Mouse (Mus musculus) heart, adult 2 months (tissue): ENCODE data around the gene Myl9. TPM values are rescaled to one million over a fixed set of nuclear protein-coding genes. Genes with fewer than 3 reads are reported as not detected.
A peak's percentile ranks its signal among the peaks of the same experiment; 100 is the strongest.

Source experiments
- DNase-seq, 2 experiments: peaks; one replicate each; pipeline ENCODE4 v3.0.0; 2021
- H3K27ac ChIP-seq: fragments of 200-600 bp; 2 replicates; pipeline ENCODE4 v1.8.1; 2022
- H3K27me3 ChIP-seq: fragments of 200-500 bp; 2 replicates; pipeline ENCODE4 v1.6.1; 2012; ENCODE audit warnings: mild to moderate bottlenecking, low read length, inconsistent platforms, mixed read lengths; ENCODE audit not compliant: control insufficient read depth, insufficient read depth
- H3K36me3 ChIP-seq: fragments of 200-500 bp; 2 replicates; pipeline ENCODE4 v1.6.1; 2012; ENCODE audit warnings: low read length, inconsistent platforms; ENCODE audit not compliant: control insufficient read depth, insufficient read depth
- H3K4me1 ChIP-seq: fragments of 200-500 bp; 2 replicates; pipeline ENCODE4 v1.6.1; 2011; ENCODE audit warnings: low read length; ENCODE audit not compliant: control insufficient read depth, insufficient read depth
- H3K4me3 ChIP-seq: fragments of 200-600 bp; 2 replicates; pipeline ENCODE4 v1.8.1; 2022
- H3K79me2 ChIP-seq: fragments of 200-500 bp; replicated peaks from 2 replicates; pipeline ENCODE4 v1.6.1; 2012; ENCODE audit warnings: mild to moderate bottlenecking, inconsistent platforms, low read length, moderate library complexity, mixed read lengths; ENCODE audit not compliant: control insufficient read depth, insufficient read depth
- H3K9ac ChIP-seq: fragments of 200-500 bp; 2 replicates; pipeline ENCODE4 v1.6.1; 2012; ENCODE audit warnings: low read depth, mild to moderate bottlenecking, control low read depth, inconsistent platforms, low read length, mixed read lengths
- CTCF ChIP-seq: fragments of 200-600 bp; IDR thresholded peaks from 2 replicates; pipeline ENCODE4 v1.8.1; 2022; ENCODE audit warnings: antibody characterized with exemption, mild to moderate bottlenecking, moderate library complexity
- EP300 ChIP-seq: fragments of 200-500 bp; IDR thresholded peaks from 2 replicates; pipeline ENCODE4 v1.6.1; 2011; ENCODE audit warnings: low read depth, low read length, control low read depth; ENCODE audit not compliant: insufficient read depth
- POLR2A ChIP-seq: fragments of 200-500 bp; IDR thresholded peaks from 2 replicates; pipeline ENCODE4 v1.6.1; 2011; ENCODE audit warnings: mild to moderate bottlenecking, low read depth, low read length, control low read depth; ENCODE audit not compliant: insufficient read depth
- WGBS: fragments of 180-500 bp; shearing (Covaris S2); methylation state at CpG from one replicate; pipeline ENCODE4 v1.1.7; 2018; 5-methylcytosine and 5-hydroxymethylcytosine counted together
- intact Hi-C: fragments of 180-260 bp; cut with DNase I; formaldehyde crosslinking; loops from one replicate; pipeline ENCODE4 v1.15.1; 2025
- polyA plus RNA-seq: library from polyadenylated mRNA; depleted of rRNA; stranded (reverse); fragments of >200 nt; gene quantifications from 2 replicates; pipeline ENCODE4 v1.2.3, GENCODE M21; 2012
- total RNA-seq, 2 experiments: library from RNA; stranded (reverse); gene quantifications; 2 replicates each; pipeline ENCODE4 v1.2.3; 2021

Myl9 gene
- total and polyA plus RNA-seq, 3 experiments, result 86.6 to 204 (median 107) TPM

GRCm38 (mm10) chr2:156775455-156776435 is 525 bp downstream of the Myl9 start:
- Histone ChIP-seq H3K36me3 (no peaks in the 10 kb centered on the region), H3K79me2 (no peaks in the 10 kb centered on the region), H3K27me3 (no peaks in the 10 kb centered on the region; the same call in 1 of the 2 replicates), H3K4me3 (peak overlapping the region; percentile 41), H3K27ac (peak overlapping the region; percentile 77), H3K9ac (peak overlapping the region; percentile 64), H3K4me1 (peaks cover 5% of the 10 kb centered on the region)
- 32% methylated on average over 17 of the region's 17 CpGs for WGBS
- intact Hi-C loops, result no loop called here
- no peak for DNase-seq
- TF ChIP-seq EP300 (no peak), POLR2A (no peak; the same call in 1 of the 2 replicates), CTCF (no peak)

GRCm38 (mm10) chr2:156776907-156777306 is 1.7 kb downstream of the Myl9 start:
- intact Hi-C loops, result no loop called here
- Histone ChIP-seq H3K36me3 (no peaks in the 10 kb centered on the region), H3K9ac (no peak overlapping the region), H3K27me3 (no peaks in the 10 kb centered on the region; the same call in 1 of the 2 replicates), H3K4me1 (peaks cover 5% of the 10 kb centered on the region), H3K79me2 (no peaks in the 10 kb centered on the region), H3K4me3 (no peak overlapping the region), H3K27ac (peak overlapping the region; percentile 9; the same call in 1 of the 2 replicates)
- no peak for TF ChIP-seq EP300
- no peak for TF ChIP-seq POLR2A
- TF ChIP-seq CTCF, result no peak
- DNase-seq, result no peak
- WGBS, result 59% methylated on average over 2 of the region's 2 CpGs

GRCm38 (mm10) chr2:156777326-156778004 is 2.2 kb downstream of the Myl9 start:
- WGBS, result 24% methylated on average over 7 of the region's 7 CpGs
- DNase-seq, result peak in 1 of 2 experiments; percentile 44
- no peak overlapping the region; the same call in 1 of the 2 replicates for H3K27ac ChIP-seq
- H3K79me2 ChIP-seq, result no peaks in the 10 kb centered on the region
- no peak overlapping the region for H3K9ac ChIP-seq
- intact Hi-C loops, result no loop called here
- TF ChIP-seq CTCF (peak; percentile 33), EP300 (0 out of 2 replicates have a peak, but pooled peaks have one; percentile 19), POLR2A (no peak)
- H3K4me3 ChIP-seq, result no peak overlapping the region
- no peaks in the 10 kb centered on the region; the same call in 1 of the 2 replicates for H3K27me3 ChIP-seq
- no peaks in the 10 kb centered on the region for H3K36me3 ChIP-seq
- peaks cover 5% of the 10 kb centered on the region for H3K4me1 ChIP-seq

GRCm38 (mm10) chr2:156778571-156778970 is 3.4 kb downstream of the Myl9 start:
- intact Hi-C loops, result no loop called here
- no peak for DNase-seq
- WGBS, result 85% methylated on average over 8 of the region's 8 CpGs
- Histone ChIP-seq H3K9ac (no peak overlapping the region), H3K4me1 (peaks cover 5% of the 10 kb centered on the region), H3K27me3 (no peaks in the 10 kb centered on the region; the same call in 1 of the 2 replicates), H3K27ac (no peak overlapping the region), H3K79me2 (no peaks in the 10 kb centered on the region), H3K36me3 (no peaks in the 10 kb centered on the region), H3K4me3 (no peak overlapping the region)
- TF ChIP-seq POLR2A, result no peak
- TF ChIP-seq CTCF, result no peak
- TF ChIP-seq EP300, result no peak

GRCm38 (mm10) chr2:156779036-156779435 is 3.8 kb downstream of the Myl9 start:
- H3K9ac ChIP-seq, result no peak overlapping the region
- H3K27ac ChIP-seq, result no peak overlapping the region
- H3K79me2 ChIP-seq, result no peaks in the 10 kb centered on the region
- 59% methylated on average over 5 of the region's 5 CpGs for WGBS
- no peak for DNase-seq
- TF ChIP-seq CTCF (no peak), POLR2A (no peak), EP300 (no peak)
- no peak overlapping the region for H3K4me3 ChIP-seq
- peaks cover 5% of the 10 kb centered on the region for H3K4me1 ChIP-seq
- H3K27me3 ChIP-seq, result no peaks in the 10 kb centered on the region; the same call in 1 of the 2 replicates
- intact Hi-C loops, result no loop called here
- H3K36me3 ChIP-seq, result no peaks in the 10 kb centered on the region

- Histone ChIP-seq H3K27me3 (no peaks in the 10 kb centered on the region; the same call in 1 of the 2 replicates), H3K27ac (no peak overlapping the region), H3K4me1 (peaks cover 4% of the 10 kb centered on the region), H3K79me2 (no peaks in the 10 kb centered on the region), H3K9ac (no peak overlapping the region), H3K4me3 (no peak overlapping the region), H3K36me3 (no peaks in the 10 kb centered on the region)
- no peak for DNase-seq
- TF ChIP-seq POLR2A, result no peak
- TF ChIP-seq CTCF, result no peak
- TF ChIP-seq EP300, result no peak
- intact Hi-C loops, result no loop called here
- WGBS, result 46% methylated on average over 2 of the region's 2 CpGs
Observed at GRCm38 (mm10) chr2:156779488-156779887, 4.3 kb downstream of the Myl9 start.
